Mouse (Mus musculus): ENCODE measurements around the gene Ess2.
"Not testable (repeated sequence)": the region's sequence is repeated elsewhere in the genome, so short reads cannot be mapped to it uniquely, and the experiment has no call there.

Gene Ess2

DNA sequence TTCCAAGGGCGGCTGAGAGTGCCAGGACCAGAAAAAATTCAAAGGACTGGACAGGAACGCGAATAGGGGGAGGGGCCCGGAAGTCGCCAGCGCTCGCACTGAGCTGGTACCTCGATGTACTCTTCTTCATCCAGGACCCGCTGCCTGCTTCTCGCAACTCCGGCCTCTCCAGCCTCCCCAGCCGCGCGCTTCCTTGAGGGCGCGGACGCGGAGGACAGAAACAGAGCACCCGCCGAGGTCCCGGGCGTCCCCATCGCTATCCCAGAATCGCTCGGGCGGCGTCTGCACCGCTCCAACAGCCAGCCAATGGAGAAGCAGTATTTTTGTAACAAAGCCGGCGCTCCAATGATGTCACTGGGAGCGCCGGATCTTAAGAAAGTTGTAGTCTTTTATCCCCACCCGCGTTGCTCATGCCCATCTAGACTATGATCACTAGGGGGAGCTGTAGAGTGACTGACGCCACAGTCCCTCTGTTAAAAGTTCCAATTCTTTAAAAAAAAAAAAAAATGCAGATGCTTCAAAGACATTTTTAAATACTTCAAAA is at the start of gene Ess2:
Ess2 (minus strand) TSS at position 297 of the 544 bp plus-strand sequence.
- peak; percentile 93 for DNase-seq

DNA sequence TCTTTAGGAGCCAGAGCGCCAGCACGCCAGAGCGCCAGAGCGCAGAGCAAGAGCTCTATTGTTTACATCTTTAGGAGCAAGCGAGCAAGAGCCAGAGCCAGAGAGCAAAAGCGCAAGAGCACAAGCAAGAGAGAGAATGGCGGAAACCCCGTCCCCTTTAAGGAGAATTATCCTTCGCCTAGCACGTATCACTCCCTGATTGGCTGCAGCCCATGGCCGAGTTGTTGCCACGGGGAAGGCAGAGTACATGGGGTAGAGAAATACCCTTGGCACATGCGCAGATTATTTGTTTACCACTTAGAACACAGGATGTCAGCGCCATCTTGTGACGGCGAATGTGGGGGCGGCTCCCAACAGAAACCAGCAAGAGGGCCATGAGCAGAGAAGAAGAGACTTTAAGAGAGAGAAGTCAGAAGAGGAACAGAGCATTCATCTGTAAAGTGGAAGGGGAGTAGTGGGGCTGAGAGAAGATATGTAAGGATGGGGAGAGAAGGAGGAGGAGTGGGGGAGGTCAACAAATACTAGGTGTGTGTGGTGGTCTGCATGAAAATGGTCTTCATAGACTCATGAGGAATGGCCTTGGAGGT is 45.0 kb upstream of the Ess2 start:
- DNase-seq = not testable (repeated sequence)

GRCm38 (mm10) chr16:17951618-17952017 is 40.5 kb upstream of the Ess2 start:
- no peak for DNase-seq

GRCm38 (mm10) chr16:17950068-17950467 is 38.9 kb upstream of the Ess2 start:
- no peak for DNase-seq

DNA sequence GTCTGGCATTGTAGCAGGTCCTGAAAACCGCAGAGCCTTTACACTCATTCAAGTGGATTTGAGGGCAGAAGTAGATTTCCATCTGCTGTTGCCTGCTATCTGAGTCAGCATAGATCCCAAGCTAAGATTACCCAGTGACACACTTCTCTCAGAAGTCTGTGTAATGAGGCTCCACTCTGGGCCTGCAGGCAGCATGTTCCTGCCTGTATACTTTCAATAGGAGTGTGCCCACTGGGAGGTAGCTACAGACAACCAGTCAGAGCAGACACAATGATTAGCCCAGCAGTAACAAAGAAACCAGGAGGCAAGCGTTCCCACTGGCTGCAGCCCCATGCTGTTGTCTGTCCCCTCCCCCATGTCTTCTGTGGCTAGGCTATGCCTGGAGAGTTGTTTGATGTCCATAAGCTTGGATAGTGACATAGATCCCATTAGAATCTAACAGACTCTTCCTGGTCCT is 38.3 kb upstream of the Ess2 start:
- DNase-seq = no peak

DNA sequence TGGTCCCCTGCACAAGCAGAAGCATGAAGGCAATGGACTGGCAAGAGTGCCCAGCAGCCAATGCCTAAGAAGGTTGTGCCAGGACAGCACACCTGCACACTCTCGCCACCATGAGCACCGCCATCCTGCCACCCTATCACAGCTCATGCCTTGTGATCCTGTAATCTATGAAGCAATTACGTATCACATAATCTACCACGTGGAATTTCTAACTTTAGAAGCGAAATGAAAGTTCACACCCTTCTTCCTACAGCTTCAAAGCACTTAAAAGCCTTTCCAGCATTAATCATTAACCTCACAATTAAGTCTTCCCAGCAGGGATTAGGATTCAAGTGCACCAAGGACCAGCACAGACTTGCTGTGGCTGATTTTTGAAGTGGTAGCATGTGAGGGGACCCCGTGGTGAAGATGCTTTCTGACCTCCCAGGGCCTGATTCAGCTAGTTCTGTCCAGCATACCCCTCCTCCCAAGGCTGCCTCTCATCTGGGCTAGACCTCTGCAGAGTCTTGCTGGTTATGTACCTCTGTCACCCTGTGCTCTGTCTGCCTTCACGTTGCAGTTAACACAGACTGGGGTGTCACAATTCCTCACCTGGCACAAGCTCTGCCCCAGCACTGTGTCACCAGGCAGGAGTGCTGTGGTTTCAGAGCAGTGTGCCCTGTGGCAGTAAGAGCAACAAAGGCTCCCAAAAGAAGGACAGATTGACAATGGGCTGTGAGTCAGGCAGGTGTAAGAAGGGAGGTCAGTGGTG is 34.1 kb upstream of the Ess2 start:
- DNase-seq = peak; percentile 62

DNA sequence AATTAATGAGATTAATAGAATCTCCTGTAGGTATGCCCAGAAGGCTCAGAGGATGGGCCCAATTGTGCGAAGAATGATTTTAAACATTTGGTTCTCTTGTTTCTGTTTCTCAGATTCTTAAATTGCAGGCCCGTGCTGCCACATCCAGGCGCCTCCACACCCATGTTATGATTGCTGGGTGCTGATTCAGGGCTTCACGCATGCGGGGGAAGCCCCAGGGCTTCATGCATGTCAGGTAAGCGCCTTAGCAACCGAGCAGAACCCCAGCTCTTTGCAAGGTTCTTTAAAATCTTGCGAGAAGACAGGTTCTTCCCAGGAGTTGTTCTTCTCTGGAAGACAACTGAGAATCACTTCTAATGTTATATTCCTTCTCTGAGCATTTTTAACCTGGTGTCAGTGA is 32.3 kb upstream of the Ess2 start:
- DNase-seq = no peak

GRCm38 (mm10) chr16:17939255-17939751 is 28.2 kb upstream of the Ess2 start:
- peak; percentile 21 for DNase-seq

DNA sequence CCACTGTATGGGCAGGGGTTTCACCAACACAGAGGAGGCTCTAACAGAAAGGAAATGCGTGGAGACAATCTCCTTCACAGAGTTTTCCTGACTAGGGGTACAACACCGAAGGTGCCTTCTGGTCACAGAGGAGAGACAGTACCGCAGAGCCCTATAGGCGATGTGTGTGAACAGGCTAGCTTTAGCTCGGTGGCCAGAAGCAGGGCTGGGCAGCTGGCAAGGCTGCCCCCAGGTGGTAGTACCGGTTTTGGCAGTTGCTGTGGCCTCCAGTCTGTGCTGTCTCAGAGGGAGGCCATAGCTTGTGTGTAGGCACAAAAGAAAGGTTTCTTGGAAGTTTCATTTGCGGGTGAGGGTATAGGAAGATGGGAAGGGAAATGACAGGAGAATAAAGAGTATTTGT is 27.7 kb upstream of the Ess2 start:
- peak; percentile 79 for DNase-seq

DNA sequence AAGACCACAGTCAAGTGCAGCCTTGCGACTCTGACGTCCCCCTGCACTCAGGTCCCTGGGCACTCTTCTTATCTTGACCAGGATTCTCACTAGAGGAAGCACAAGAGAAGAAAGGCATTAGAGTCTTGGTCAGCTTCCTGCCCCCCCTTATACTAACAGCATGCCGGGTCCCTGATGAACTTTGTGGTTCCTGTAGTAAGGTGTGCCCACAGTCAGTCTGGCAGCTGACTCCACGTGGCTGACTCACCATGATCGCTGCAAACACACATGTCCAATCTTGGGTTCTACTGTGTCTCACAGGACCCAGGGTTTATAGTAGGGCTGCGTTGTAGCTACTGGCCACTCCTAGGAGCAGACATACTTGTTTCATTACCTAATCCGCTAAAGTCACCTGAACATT is 27.0 kb upstream of the Ess2 start:
- DNase-seq = no peak

GRCm38 (mm10) chr16:17936776-17937175 is 25.6 kb upstream of the Ess2 start:
- peak; percentile 6 for DNase-seq

- DNase-seq = no peak
Observed at GRCm38 (mm10) chr16:17934445-17934910, 23.3 kb upstream of the Ess2 start.

- DNase-seq = no peak
Observed at GRCm38 (mm10) chr16:17933594-17934444, 22.7 kb upstream of the Ess2 start.

DNA sequence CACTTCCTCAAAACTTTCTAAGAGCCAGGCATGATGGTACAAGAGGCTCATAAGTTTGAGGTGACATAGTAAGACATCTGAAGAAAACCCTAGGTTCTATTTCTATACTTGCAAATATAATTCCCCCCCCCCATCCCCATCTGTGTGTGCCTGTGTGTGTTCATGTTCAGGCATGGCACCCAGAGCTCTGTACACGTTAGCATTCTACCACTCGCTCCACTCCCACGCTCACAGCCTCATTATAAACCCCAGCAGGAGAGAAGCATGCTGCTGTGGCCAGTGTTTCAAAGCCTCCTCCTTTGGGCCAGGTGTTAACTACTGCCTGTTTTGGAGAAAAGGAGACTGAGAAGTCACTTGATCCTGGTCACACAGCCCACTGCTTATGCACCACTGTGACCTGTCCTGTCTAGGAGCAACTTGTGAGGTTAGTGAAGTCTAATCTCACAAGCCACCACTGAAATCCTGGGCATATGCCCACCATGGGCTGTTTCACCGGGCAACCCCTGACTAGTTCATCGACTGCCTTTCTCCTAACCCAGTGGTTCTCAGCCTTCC is 20.8 kb upstream of the Ess2 start:
- DNase-seq = no peak

GRCm38 (mm10) chr16:17929631-17930030 is 18.5 kb upstream of the Ess2 start:
- no peak for DNase-seq

- DNase-seq = no peak
Observed at GRCm38 (mm10) chr16:17929211-17929610, 18.1 kb upstream of the Ess2 start.

GRCm38 (mm10) chr16:17928627-17929104 is 17.5 kb upstream of the Ess2 start:
- DNase-seq = peak; percentile 88

GRCm38 (mm10) chr16:17928087-17928580 is 17.0 kb upstream of the Ess2 start, which contains the start of gene Slc25a1:
Slc25a1 (minus strand) TSS chr16:17928219.
- DNase-seq = peak; percentile 89

DNA sequence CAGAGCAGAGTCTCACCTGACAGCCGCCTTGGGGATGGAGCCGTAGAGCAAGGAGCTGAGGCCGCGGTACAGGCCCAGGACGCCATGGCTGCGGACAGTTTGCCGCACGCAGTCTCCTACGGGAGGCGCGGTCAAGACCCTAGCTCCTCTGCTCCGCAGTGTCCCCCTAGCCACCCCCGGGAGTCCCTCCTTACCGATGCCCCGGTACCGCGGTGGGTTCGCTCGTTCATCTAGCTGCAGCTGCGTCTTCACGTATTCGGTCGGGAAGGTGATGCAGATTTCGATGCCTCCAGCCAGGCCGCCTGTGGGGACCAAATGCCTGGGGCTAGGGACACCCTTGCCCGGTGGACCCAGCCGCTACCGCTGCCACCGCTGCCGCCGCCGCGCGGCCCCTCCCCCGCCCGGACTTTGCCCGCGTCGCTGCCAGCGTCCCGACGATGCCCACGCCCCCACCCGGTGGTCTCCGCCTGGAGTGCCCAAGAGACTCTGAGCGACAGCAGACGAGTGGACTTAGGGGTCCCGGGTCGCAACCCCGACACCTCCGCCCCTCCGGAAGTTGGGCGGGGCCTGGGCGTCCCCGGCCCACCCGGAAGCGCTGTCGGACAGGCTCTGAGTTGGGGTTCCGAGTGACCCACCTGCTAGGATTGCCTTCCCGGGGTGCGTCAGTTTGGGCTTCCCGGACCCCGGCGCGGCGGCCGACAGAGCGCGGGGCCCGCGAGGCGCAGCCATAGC is 16.4 kb upstream of the Ess2 start:
- peak; percentile 76 for DNase-seq

- DNase-seq = peak; percentile 67
Observed at GRCm38 (mm10) chr16:17922163-17922538, 11.0 kb upstream of the Ess2 start.
